Mouse (Mus musculus) embryo, embryonic 11 days (tissue): ENCODE measurements around the gene Homer2.
A peak's percentile ranks its signal among the peaks of the same experiment; 100 is the strongest.

Experiments
- DNase-seq: peaks from one replicate; pipeline ENCODE4 v3.0.0-alpha.2; 2015

Gene Homer2

GRCm38 (mm10) chr7:81559231-81559980 is 147.9 kb downstream of the Homer2 start:
- no peak for DNase-seq

GRCm38 (mm10) chr7:81557985-81558360 is 149.4 kb downstream of the Homer2 start:
- DNase-seq, result no peak

- no peak for DNase-seq
Observed at GRCm38 (mm10) chr7:81557252-81557984, 149.9 kb downstream of the Homer2 start.

DNA sequence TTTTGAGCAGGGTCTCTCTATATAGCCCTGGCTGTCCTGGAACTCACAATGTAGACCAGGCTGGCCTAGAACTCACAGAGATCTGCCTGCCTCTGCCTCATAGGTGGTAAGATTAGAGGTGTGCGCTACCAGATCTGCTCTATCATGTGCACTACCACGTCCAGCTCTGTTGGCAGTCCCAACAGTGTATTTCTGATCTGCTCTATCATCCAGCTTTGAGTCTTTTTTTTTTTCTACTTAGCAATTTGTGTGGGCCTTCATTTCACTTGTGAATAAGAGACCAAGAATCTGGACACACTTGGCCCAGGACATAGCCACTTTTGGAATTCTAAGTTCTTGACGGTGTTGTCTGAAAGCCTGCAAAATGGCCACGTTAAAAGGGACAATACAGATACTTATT is 150.5 kb downstream of the Homer2 start:
- no peak for DNase-seq

- peak; percentile 41 for DNase-seq
Observed at GRCm38 (mm10) chr7:81554369-81554768, 153.0 kb downstream of the Homer2 start.

GRCm38 (mm10) chr7:81553589-81553988 is 153.7 kb downstream of the Homer2 start:
- DNase-seq, result no peak
